Mouse (Mus musculus) MEL (cell line): ENCODE results near the gene Rad51b. TPM values are rescaled to one million over a fixed set of nuclear protein-coding genes. Genes with fewer than 3 reads are reported as not detected.

Source experiments
- DNase-seq: peaks from one replicate; pipeline ENCODE4 v3.0.0; 2011; ENCODE audit warnings: low read depth, low spot score
- H3K27ac ChIP-seq: 2 replicates; pipeline ENCODE4 v1.5.1; 2012; ENCODE audit warnings: low read depth, mild to moderate bottlenecking, control low read depth, low read length, moderate library complexity; ENCODE audit not compliant: control insufficient read depth
- H3K27me3 ChIP-seq, 2 experiments: fragments of 150-350 bp in 1 of 2; sonication (generic) in 1 of 2; 2 replicates each; pipeline ENCODE4 v1.6.1; 2012; ENCODE audit warnings: low read length in 2 of 2, mild to moderate bottlenecking in 2 of 2, improper control_type of control experiment in 1 of 2, moderate library complexity in 1 of 2; ENCODE audit not compliant: insufficient read depth in 2 of 2, control insufficient read depth in 1 of 2
- H3K36me3 ChIP-seq, 2 experiments: 2 replicates each; pipeline ENCODE4 v1.6.1; 2012 to 2014; ENCODE audit warnings: low read length in 2 of 2, improper control_type of control experiment in 1 of 2, inconsistent platforms in 1 of 2, mild to moderate bottlenecking in 1 of 2; ENCODE audit not compliant: insufficient read depth in 2 of 2, control insufficient read depth in 1 of 2
- H3K4me1 ChIP-seq, 2 experiments: fragments of 150-350 bp in 1 of 2; sonication (generic) in 1 of 2; 2 replicates each; pipeline ENCODE4 v1.6.1; 2012; ENCODE audit warnings: low read length in 2 of 2, improper control_type of control experiment in 1 of 2, mild to moderate bottlenecking in 1 of 2; ENCODE audit not compliant: insufficient read depth in 2 of 2, control insufficient read depth in 1 of 2
- H3K4me3 ChIP-seq, 2 experiments: fragments of 150-350 bp in 1 of 2; sonication (generic) in 1 of 2; 2 replicates each; pipeline ENCODE4 v1.5.1; 2012; ENCODE audit warnings: low read depth in 2 of 2, low read length in 2 of 2, mild to moderate bottlenecking in 2 of 2, moderate library complexity in 2 of 2, control low read depth in 1 of 2, improper control_type of control experiment in 1 of 2; ENCODE audit not compliant: control insufficient read depth in 1 of 2, insufficient read depth in 1 of 2
- H3K79me2 ChIP-seq: 2 replicates; pipeline ENCODE4 v1.6.1; 2012; ENCODE audit warnings: mild to moderate bottlenecking, low read length, moderate library complexity; ENCODE audit not compliant: control insufficient read depth, poor library complexity, insufficient read depth
- H3K9ac ChIP-seq: 2 replicates; pipeline ENCODE4 v1.6.1; 2012; ENCODE audit warnings: low read depth, mild to moderate bottlenecking, control low read depth, low read length, moderate library complexity; ENCODE audit not compliant: control insufficient read depth, poor library complexity, severe bottlenecking
- H3K9me3 ChIP-seq: fragments of 150-350 bp; sonication (generic); replicated peaks from 2 replicates; pipeline ENCODE4 v1.6.1; 2012; ENCODE audit warnings: mild to moderate bottlenecking, low read length, improper control_type of control experiment, moderate library complexity; ENCODE audit not compliant: insufficient read depth
- CHD2 ChIP-seq: IDR thresholded peaks from 2 replicates; pipeline ENCODE4 v1.6.1; 2011; ENCODE audit warnings: low read length, improper control_type of control experiment
- CTCF ChIP-seq, 3 experiments: IDR thresholded peaks in 2 of 3; conservative IDR thresholded peaks in 1 of 3; 2 replicates each; pipeline ENCODE4 v1.5.1; 2011 to 2012; ENCODE audit warnings: low read length in 3 of 3, low read depth in 2 of 3, mild to moderate bottlenecking in 2 of 3, improper control_type of control experiment in 1 of 3, inconsistent platforms in 1 of 3, mixed read lengths in 1 of 3, moderate library complexity in 1 of 3; ENCODE audit not compliant: control insufficient read depth in 1 of 3, insufficient read depth in 1 of 3, poor library complexity in 1 of 3, severe bottlenecking in 1 of 3
- E2F4 ChIP-seq: IDR thresholded peaks from 2 replicates; pipeline ENCODE4 v1.6.1; 2011; ENCODE audit warnings: low read depth, low read length, improper control_type of control experiment, borderline replicate concordance
- ELF1 ChIP-seq: IDR thresholded peaks from 2 replicates; pipeline ENCODE4 v1.6.1; 2014; ENCODE audit warnings: low read depth, mild to moderate bottlenecking, inconsistent platforms, low read length, improper control_type of control experiment, moderate library complexity
- EP300 ChIP-seq, 2 experiments: IDR thresholded peaks; 2 replicates each; pipeline ENCODE4 v1.6.1; 2011; ENCODE audit warnings: improper control_type of control experiment in 2 of 2, low read length in 2 of 2, low read depth in 1 of 2, mild to moderate bottlenecking in 1 of 2
- ETS1 ChIP-seq: IDR thresholded peaks from 2 replicates; pipeline ENCODE4 v1.6.1; 2012; ENCODE audit warnings: low read depth, mild to moderate bottlenecking, inconsistent platforms, low read length, improper control_type of control experiment, moderate library complexity
- GATA1 ChIP-seq: IDR thresholded peaks from 2 replicates; pipeline ENCODE4 v1.6.1; 2011; ENCODE audit warnings: low read depth, low read length, improper control_type of control experiment
- JUND ChIP-seq: IDR thresholded peaks from 2 replicates; pipeline ENCODE4 v1.6.1; 2011; ENCODE audit warnings: low read depth, mild to moderate bottlenecking, improper control_type of control experiment, low read length
- MAFK ChIP-seq: IDR thresholded peaks from 2 replicates; pipeline ENCODE4 v1.6.1; 2011; ENCODE audit warnings: low read depth, mild to moderate bottlenecking, low read length, improper control_type of control experiment, borderline replicate concordance
- MAX ChIP-seq: IDR thresholded peaks from 2 replicates; pipeline ENCODE4 v1.6.1; 2011; ENCODE audit warnings: low read length, improper control_type of control experiment
- MAZ ChIP-seq: IDR thresholded peaks from 2 replicates; pipeline ENCODE4 v1.6.1; 2012; ENCODE audit warnings: low read depth, mild to moderate bottlenecking, inconsistent platforms, low read length, improper control_type of control experiment
- NELFE ChIP-seq: IDR thresholded peaks from 2 replicates; pipeline ENCODE4 v1.6.1; 2011; ENCODE audit warnings: low read depth, low read length, improper control_type of control experiment
- POLR2AphosphoS5 ChIP-seq: IDR thresholded peaks from 2 replicates; pipeline ENCODE4 v1.6.1; 2012; ENCODE audit warnings: low read depth, borderline replicate concordance, mild to moderate bottlenecking, inconsistent platforms, low read length, moderate library complexity, mixed read lengths
- RCOR1 ChIP-seq: IDR thresholded peaks from 2 replicates; pipeline ENCODE4 v1.6.1; 2012; ENCODE audit warnings: low read depth, mild to moderate bottlenecking, inconsistent platforms, low read length, improper control_type of control experiment
- SIN3A ChIP-seq: IDR thresholded peaks from 2 replicates; pipeline ENCODE4 v1.6.1; 2012; ENCODE audit warnings: low read length, improper control_type of control experiment, inconsistent platforms
- SMC3 ChIP-seq: IDR thresholded peaks from 2 replicates; pipeline ENCODE4 v1.6.1; 2011; ENCODE audit warnings: low read depth, low read length, improper control_type of control experiment
- TAL1 ChIP-seq: IDR thresholded peaks from 2 replicates; pipeline ENCODE4 v1.6.1; 2012; ENCODE audit warnings: mild to moderate bottlenecking, inconsistent platforms, low read length, moderate library complexity, mixed read lengths
- TBP ChIP-seq: IDR thresholded peaks from 2 replicates; pipeline ENCODE4 v1.8.0; 2011; ENCODE audit warnings: low read depth, low read length, improper control_type of control experiment
- UBTF ChIP-seq: IDR thresholded peaks from 2 replicates; pipeline ENCODE4 v1.6.1; 2012; ENCODE audit warnings: low read depth, mild to moderate bottlenecking, inconsistent platforms, low read length, improper control_type of control experiment, moderate library complexity, borderline replicate concordance; ENCODE audit not compliant: insufficient read depth
- ZNF384 ChIP-seq: IDR thresholded peaks from 2 replicates; pipeline ENCODE4 v1.6.1; 2012; ENCODE audit warnings: low read depth, mild to moderate bottlenecking, inconsistent platforms, low read length, improper control_type of control experiment
- polyA plus RNA-seq, 2 experiments: library from polyadenylated mRNA; stranded (reverse) in 1 of 2; unstranded in 1 of 2; fragments of >175 nt in 1 of 2; fragments of >200 nt in 1 of 2; gene quantifications; 2 replicates each; pipeline versions ENCODE4 v1.2.1 to v1.2.4; 2012; ENCODE audit warnings: low replicate concordance in 2 of 2, low read depth in 1 of 2; ENCODE audit not compliant: insufficient read length in 2 of 2, insufficient read depth in 1 of 2, missing spikeins in 1 of 2
- total RNA-seq: library from RNA; depleted of rRNA; stranded (reverse); fragments of 300-350 nt; gene quantifications from 2 replicates; pipeline ENCODE4 v1.2.3, GENCODE M21; 2012

Rad51b gene
- total and polyA plus RNA-seq, 3 experiments = 3.6 to 5.7 TPM; not detected in 1

- TF ChIP-seq SIN3A = no peak
- no peak for TF ChIP-seq E2F4
- TF ChIP-seq POLR2AphosphoS5 = no peak
- TF ChIP-seq ELF1 = no peak
Observed at GRCm38 (mm10) chr12:79857704-79858103, 560.6 kb downstream of the Rad51b start (continued).

- Histone ChIP-seq H3K4me3 (no peak overlapping the region), H3K79me2 (no peaks in the 10 kb centered on the region), H3K4me1 (peaks cover 15 to 17% of the 10 kb centered on the region in 2 experiments), H3K9ac (no peak overlapping the region), H3K27me3 (no peaks in the 10 kb centered on the region), H3K27ac (no peak overlapping the region), H3K36me3 (peaks cover 0 to 10% of the 10 kb centered on the region in 2 experiments; a peak in 2 of 4 replicates), H3K9me3 (no peaks in the 10 kb centered on the region)
- TF ChIP-seq UBTF (no peak), TAL1 (no peak), ZNF384 (no peak), EP300 (IDR thresholded peaks at IDR 0.05; ENCODE audit: low read depth in 1 of 2, low read length in 2 of 2) (no peak), MAZ (no peak)
- DNase-seq = no peak
Observed at GRCm38 (mm10) chr12:79858336-79858735, 561.3 kb downstream of the Rad51b start.

DNA sequence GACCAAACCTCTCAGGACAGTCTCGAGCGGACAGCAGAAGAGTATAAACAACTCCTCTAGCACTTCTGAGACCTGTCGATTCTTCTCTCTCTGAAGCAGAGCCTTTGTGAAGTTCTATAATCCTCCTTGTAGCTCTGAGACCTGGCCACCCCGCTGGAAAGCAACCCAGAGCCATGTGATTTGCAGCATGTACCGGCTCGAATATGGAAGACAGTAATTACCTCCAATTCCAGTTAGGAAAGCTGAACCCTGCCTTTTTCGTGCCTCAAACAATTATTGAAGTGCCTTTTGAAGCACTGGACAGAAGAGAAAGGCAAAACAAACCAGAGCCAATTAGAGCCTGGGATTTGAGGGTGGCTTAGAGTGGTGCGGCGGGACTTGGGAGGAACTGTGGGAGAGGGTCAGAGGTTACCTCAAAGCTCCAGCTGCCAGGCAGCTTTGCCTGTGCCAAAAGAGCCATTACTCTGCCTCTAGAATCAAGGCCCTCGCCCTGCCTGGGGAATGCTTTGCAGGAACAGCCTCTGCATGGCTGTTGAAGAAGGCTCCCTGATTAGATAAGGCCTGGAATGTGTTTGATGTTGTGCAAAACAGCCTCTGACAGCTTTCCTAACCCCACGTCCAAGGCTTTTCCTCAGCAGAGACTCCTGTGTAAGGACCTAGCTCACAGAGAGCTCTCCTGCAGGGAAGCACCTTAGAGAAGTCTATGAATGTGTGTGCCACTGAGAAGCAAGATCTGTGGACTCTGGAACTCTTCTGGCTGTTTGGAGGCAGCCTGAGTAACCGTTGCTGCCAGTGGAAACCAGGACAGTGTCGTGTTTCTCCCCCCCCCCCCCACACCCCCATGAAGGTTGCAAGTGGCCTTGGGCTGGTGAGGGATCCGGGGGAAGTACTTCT is 562.5 kb downstream of the Rad51b start:
- Histone ChIP-seq H3K4me1 (peaks cover 9 to 14% of the 10 kb centered on the region in 2 experiments), H3K36me3 (peaks cover 0 to 9% of the 10 kb centered on the region in 2 experiments; a peak in 2 of 4 replicates), H3K4me3 (no peak overlapping the region), H3K27ac (no peak overlapping the region), H3K9me3 (no peaks in the 10 kb centered on the region), H3K27me3 (no peaks in the 10 kb centered on the region), H3K9ac (no peak overlapping the region), H3K79me2 (no peaks in the 10 kb centered on the region)
- no peak for DNase-seq
- TF ChIP-seq MAFK (no peak), UBTF (no peak)

GRCm38 (mm10) chr12:79860248-79860555 is 563.1 kb downstream of the Rad51b start:
- no peak for DNase-seq
- Histone ChIP-seq H3K27ac (no peak overlapping the region), H3K79me2 (no peaks in the 10 kb centered on the region), H3K9me3 (no peaks in the 10 kb centered on the region), H3K4me1 (peaks cover 5 to 9% of the 10 kb centered on the region in 2 experiments; a peak in 3 of 4 replicates), H3K9ac (no peak overlapping the region), H3K27me3 (no peaks in the 10 kb centered on the region), H3K36me3 (peaks cover 0 to 8% of the 10 kb centered on the region in 2 experiments; a peak in 2 of 4 replicates), H3K4me3 (no peak overlapping the region)
- TF ChIP-seq CHD2 (no peak), ELF1 (no peak), JUND (no peak), RCOR1 (no peak), GATA1 (no peak), NELFE (no peak), SMC3 (no peak), MAFK (no peak), CTCF (IDR thresholded peaks at IDR 0.05 in 2 of 3, conservative IDR thresholded peaks at IDR 0.05 in 1 of 3; ENCODE audit: control insufficient read depth in 1 of 3, insufficient read depth in 1 of 3, low read depth in 2 of 3, low read length in 3 of 3, poor library complexity in 1 of 3, severe bottlenecking in 1 of 3) (no peak), MAZ (no peak), TBP (no peak), MAX (no peak), UBTF (no peak), ETS1 (no peak)
